Mouse (Mus musculus) A20 (cell line): ENCODE results near the gene Mdk.

Experiments
- DNase-seq: peaks from one replicate; pipeline ENCODE4 v3.0.0-alpha.2; 2011; ENCODE audit warnings: low read depth, low spot score

Mdk gene

GRCm38 (mm10) chr2:91933471-91933870, 1.4 kb upstream of the Mdk start:
- DNase-seq, result no peak

GRCm38 (mm10) chr2:91932737-91933350, 747 bp upstream of the Mdk start:
- DNase-seq, result no peak

DNA sequence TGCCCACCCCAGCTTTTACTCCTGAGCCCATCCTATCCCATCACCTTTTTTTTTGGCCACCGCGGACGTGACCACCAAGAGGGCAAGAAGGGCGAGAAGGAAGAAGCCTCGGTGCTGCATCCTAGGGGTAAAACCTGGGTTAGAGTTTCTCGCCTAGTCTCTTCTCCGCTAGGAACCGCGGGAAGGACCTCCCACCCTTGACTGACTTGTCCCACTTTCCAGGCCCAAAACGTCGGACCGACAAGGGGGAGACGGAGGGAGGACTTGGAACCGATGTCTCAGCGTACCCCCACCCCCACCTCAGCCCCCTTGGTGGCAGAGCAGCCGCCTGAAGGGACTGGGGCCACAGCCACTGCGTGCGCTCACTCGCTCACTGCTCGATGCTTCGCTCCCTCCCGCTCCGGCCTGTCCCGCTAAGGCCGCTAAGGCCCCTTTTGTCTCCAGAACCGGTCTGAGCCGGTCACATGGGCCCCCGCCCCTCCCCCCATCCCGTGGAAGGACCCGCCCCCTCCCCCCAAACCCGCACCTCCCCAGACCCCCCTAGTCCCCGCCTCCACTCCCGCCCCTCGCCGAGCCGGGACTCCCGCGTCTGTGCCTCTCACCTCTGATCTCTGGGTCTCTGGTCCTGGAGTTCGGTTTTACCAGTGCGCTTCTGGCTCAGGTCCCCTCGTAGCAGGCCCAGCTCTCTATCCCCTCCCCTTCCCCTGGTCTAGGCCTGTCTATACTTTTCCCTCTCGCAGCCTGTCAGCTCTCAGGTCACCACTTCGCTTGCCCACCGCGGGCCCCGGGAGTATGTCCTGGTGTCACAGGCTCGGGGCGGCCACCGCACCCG, 553 bp downstream of the Mdk start:
- DNase-seq, result no peak

- no peak for DNase-seq
Observed at GRCm38 (mm10) chr2:91930761-91931291, 1.3 kb downstream of the Mdk start.

- DNase-seq, result peak; percentile 55
Observed at GRCm38 (mm10) chr2:91929936-91930335, 2.2 kb downstream of the Mdk start.

DNA sequence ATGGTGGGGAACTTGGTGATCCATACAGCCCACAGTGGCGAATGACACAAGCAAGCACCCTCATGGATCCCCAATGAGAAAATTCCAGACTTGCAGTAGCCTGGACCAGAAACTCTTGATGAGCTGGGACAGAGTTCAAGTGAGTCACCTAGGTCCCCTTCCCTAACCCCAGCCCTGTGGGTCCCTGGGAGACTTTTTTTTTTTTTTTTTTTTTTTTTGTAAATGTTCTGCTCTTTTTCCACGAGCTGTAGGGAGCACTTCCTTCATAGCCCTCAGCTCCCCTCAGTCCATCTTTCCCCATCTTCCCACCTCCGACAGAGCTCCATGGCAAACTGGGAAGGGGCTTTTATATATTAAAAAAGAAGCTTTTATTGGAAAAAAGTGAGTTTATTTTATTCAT, 2.6 kb downstream of the Mdk start:
- DNase-seq, result no peak

- DNase-seq, result no peak
Observed at GRCm38 (mm10) chr2:91928534-91929350, 3.4 kb downstream of the Mdk start.

DNA sequence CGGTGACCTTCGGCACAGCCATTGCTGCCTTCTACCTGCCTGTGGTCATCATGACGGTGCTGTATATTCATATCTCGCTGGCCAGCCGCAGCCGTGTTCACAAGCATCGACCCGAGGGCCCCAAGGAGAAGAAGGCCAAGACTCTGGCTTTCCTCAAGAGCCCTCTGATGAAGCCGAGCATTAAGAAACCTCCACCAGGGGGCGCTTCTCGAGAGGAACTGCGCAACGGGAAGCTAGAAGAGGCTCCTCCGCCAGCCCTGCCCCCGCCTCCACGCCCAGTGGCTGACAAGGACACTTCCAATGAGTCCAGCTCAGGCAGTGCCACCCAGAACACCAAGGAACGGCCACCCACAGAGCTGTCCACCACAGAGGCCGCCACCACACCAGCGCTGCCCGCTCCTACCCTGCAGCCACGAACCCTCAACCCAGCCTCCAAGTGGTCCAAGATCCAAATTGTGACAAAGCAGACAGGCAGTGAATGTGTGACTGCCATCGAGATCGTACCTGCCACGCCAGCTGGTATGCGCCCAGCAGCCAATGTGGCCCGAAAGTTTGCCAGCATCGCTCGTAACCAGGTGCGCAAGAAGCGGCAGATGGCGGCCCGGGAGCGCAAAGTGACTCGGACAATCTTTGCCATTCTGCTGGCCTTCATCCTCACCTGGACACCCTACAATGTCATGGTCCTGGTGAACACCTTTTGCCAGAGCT, 4.1 kb downstream of the Mdk start:
- DNase-seq, result peak; percentile 55

DNA sequence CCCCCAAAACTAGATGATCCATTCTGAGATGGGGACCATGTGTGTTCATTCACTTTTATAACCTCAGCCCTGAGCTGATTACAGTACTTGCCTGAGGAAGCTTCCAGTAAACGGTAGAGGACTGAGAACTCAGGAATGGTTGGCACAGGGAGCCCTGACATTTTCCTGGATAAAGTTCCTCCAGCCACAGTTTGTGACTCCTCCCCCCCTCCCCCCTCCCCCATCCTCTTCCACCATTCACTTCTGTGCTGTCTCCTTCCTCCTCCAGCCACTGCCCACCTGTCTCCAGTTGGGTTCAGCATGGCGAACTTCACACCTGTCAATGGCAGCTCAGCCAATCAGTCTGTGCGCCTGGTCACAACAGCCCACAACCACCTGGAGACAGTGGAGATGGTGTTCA, 5.1 kb downstream of the Mdk start, which contains the start of gene Chrm4:
Gene Chrm4 (plus strand): TSS at position 301 of the 400 bp plus-strand sequence.
- no peak for DNase-seq

- no peak for DNase-seq
Observed at GRCm38 (mm10) chr2:91925442-91925841, 6.7 kb downstream of the Mdk start.

DNA sequence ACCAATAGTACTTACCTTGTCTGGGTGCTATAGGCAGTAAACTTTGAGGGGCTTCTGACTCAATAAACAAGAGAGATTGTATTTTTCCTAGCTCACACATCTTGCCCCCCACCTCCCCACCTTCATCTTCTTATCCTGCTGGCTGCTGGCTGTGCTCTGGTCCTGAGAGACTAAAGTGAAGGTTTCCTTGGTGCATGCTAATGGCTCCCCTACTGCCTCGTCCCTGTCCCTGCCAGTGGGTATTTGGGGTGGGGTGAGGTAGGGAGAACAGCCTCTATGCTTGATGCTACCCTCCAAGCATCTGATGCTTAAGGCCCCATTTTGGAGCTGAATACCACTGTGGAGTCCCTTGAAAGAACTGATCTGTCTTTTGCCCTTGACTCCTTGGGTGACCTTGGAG, 7.4 kb downstream of the Mdk start:
- no peak for DNase-seq

DNA sequence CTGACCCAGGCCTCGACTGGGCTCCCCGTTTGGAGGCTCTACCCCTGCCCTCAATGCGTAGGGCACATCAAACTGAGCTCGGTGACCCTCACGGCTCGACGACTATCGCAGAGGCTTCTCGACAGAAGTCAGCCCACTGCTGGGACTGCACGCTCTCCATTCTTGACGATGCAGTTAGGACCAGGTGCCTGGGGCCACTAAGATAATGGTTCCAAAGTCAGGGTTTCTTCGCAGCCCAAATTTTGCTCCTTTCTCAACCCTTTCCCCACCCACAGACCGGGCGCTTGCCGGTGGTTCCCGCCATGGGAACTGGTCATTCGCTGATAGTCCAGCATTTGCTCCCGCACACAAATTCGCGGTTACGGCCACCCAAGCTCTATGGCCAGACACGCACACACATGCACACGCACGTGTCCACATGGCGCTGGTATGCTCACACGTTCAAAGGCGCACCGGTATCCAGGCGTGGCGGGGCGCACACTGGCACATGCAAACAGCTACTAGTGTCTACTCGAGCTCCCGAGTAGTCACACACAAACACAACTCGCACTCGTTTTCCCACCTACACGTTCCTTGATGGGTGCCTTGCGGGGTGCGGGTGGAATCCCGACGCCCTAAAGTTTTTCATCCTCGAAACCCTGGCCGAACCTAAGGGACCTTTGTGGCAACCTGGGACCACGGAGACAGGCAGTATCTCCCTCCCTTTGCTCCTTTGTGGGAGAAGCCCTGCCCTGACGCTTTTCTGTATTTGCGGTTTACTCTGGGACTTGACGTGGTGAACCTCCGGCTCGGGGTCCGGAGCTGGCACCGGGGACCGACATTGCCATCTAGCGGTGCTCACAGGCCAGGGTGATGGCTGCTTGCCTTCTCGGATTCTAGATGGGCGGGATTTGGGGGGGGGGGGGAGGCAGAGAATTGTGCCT, 8.4 kb downstream of the Mdk start:
- DNase-seq, result no peak

DNA sequence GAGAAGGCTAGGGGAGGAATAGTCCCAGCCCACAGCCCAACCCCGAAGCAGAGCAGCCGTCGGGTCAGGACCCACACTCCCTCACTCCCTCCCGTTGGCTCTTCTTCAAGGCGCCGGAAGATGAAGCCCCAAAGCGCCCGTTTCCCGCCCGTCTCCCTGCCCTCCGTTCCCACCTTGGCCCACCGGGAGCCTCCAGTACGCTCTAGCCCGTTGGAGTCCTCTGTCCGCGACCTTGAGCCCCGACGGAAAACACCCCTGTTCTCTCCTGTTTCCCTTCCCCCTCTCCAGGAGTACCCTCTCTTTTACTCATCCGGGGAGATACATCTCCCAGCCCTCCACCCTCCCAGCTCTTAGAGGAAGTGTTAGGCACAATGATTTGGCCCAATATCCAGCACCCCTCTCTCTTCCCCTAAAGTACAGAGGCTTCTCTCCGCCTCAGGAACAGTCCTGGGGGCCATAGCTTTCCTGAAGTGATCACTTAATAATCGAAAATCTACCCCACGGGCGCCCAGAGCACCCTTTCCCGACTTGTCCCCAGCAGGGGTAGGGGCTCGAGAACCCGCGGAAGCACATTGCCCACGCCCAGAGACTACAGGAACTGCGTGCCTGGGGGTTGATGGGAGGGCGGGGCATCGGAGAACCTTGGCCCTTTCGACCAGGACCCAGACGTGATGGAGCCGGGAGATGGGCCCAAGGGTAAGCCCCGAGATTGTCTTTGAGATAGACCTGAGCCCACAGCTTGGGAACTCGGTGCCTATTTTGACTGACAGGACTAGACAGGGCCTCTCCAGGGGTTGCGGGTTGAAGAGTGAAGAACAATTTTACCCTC, 9.3 kb downstream of the Mdk start:
- no peak for DNase-seq

DNA sequence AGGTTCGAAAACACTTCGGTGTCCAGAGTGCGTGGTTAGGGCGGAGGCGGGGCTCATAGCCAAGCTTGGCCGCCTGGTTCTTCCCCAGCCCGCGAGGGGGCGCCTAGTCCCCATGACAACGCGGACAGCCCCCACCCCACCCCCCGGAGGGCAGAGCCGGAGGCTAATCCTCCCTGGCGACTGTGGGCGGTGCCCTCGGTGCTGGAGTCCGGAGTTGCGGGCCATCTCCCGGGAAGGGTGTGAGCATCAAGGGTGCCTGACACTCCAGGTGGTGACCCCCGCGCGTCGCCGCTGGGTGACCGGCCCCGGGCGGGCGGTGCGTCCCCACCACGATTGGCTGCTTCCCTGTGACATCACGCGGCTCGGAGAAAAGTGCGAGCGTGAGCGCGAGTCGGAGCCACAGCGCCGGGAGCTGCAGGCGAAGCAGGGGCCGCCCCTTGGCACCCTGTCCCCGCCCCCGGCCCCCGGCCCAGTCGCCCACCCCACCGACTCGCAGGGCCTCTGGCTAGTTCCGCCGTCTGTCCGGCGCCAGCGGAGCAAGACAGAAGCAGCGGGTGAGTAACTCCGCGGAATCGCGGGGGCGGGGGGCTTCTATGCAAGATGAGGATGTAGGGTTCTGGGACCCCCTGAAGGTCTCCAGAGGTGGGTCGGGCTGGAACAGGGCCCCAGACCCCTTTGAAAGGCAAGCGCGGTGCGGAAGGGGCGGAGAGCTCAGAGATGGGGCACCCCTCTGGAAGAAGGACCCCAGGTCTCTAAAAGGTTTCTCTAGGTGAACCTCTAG, 10.1 kb downstream of the Mdk start:
- DNase-seq, result no peak

DNA sequence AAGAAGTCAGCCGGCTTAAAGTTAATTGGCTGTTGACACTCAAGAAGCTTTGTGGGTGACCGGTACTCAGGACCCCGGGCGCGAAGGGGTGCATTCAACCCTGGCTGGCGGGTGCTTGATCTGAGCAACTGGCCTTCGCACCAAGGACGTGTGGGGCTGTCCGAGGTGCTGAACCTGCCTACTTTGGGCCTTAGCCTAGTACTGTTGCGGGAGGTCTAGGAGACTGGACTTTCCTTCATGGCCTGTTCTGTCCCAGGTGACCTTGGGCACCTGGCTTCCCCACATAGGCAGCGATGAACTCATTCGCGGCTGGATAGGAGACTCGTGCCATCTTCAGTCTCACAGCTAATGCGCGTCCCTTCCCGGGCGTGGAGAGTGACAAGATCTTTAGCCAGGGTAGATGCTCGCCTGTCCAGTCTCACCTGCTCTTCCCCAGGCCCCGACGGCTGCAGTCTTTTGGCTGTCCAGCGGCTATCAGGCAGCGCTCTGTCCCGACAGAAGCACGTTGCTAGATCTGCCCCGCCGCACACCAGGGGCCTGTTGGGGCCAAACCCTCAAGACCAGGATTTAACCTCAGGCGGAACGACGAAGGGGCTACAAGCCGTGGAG, 10.8 kb downstream of the Mdk start:
- DNase-seq, result peak; percentile 19

- no peak for DNase-seq
Observed at GRCm38 (mm10) chr2:91920130-91920529, 12.0 kb downstream of the Mdk start.

GRCm38 (mm10) chr2:91917096-91917495, 15.0 kb downstream of the Mdk start:
- DNase-seq, result no peak

DNA sequence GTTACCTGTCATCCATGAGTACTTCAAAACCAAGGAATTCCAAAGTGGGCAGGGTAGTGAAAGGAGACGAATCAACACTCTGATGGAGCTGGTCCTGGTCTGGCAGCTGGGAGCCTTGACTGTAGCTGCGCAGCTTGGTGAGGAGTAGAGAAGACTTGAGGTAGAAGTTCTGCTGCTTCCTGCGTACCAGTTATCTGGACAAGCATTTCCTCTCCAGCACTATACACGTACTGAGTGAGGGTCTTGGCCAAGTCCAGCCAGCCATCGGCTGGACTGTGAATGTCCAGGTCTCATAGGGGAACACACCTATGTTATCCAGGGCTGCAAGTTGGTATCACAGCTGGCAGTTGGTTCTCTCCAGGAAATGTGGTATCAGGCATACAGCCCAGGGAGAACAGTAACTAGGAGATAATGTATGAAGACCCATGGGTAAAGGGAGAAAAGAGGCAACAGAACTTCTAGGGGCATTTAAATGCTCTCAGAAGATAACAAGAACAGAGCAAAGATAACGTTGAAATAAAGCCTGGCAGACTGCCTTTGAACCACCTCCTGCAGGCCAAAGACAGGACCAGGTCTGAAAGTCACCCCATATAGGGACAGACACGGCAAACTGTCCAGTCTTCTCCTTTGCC, 15.6 kb downstream of the Mdk start:
- DNase-seq, result no peak
